In genomic region chr19:55838389-55839035, GRCm38 (mm10) we compare ENCODE assay signal across 8 mouse cellular contexts.
DNase-seq lines count a peak whose midpoint lies in the region; ATAC-seq lines count a peak whose summit lies in the region.

No protein-coding gene starts in this region.

- H3K27me3 ChIP-seq in heart, embryonic 12.5 days (replicated peaks): no peaks in the 10 kb centered on the region
- no peaks in the 10 kb centered on the region for H3K27me3 ChIP-seq in hindbrain, embryonic 12.5 days

- peak overlapping the region; percentile 81 for H3K27ac ChIP-seq in heart, embryonic 12.5 days (ENCODE audit: poor library complexity, severe bottlenecking)
- H3K27ac ChIP-seq in hindbrain, embryonic 12.5 days: peak overlapping the region; percentile 80

- no peak for ATAC-seq in heart, embryonic 12.5 days (ENCODE audit: insufficient number of reproducible peaks, low FRiP score)
- ATAC-seq in hindbrain, embryonic 12.5 days (ENCODE audit: low FRiP score): no peak; the same call in 1 of the 2 replicates
- peak; percentile 35; the same call in 1 of the 2 replicates for ATAC-seq in megakaryocyte, adult 5-6 weeks (ENCODE audit: poor library complexity, severe bottlenecking)

- no peak for DNase-seq in heart, postnatal 14 days
- peak; percentile 45 for DNase-seq in adipocyte (ENCODE audit: low spot score)
- no peak for DNase-seq in embryo, embryonic 10.5 days (ENCODE audit: low spot score)
- no peak for DNase-seq in gastrocnemius, postnatal 36 days
- no peak for DNase-seq in left cerebral cortex, postnatal 10 days (ENCODE audit: extremely low spot score in 1 of 2, low spot score in 2 of 2)

- H3K9ac ChIP-seq in heart, embryonic 12.5 days: no peak overlapping the region
- no peak overlapping the region for H3K9ac ChIP-seq in hindbrain, embryonic 12.5 days

- 44% methylated on average over 5 of the region's 5 CpGs for WGBS in heart, embryonic 12.5 days
- 26% methylated on average over 5 of the region's 5 CpGs for WGBS in hindbrain, embryonic 12.5 days

- H3K4me3 ChIP-seq in heart, embryonic 12.5 days: no peak overlapping the region
- no peak overlapping the region for H3K4me3 ChIP-seq in hindbrain, embryonic 12.5 days

- H3K9me3 ChIP-seq in heart, embryonic 12.5 days (replicated peaks): peaks cover 4% of the 10 kb centered on the region
- no peaks in the 10 kb centered on the region for H3K9me3 ChIP-seq in hindbrain, embryonic 12.5 days (replicated peaks)

- intact Hi-C loops in heart, postnatal 14 days (cut with DNase I): no loop called here
- intact Hi-C loops in gastrocnemius, postnatal 36 days (cut with DNase I): no loop called here
- intact Hi-C loops in left cerebral cortex, postnatal 10 days (cut with DNase I): no loop called here

- H3K4me1 ChIP-seq in heart, embryonic 12.5 days (replicated peaks): peaks cover 68% of the 10 kb centered on the region
- H3K4me1 ChIP-seq in hindbrain, embryonic 12.5 days: peaks cover 50% of the 10 kb centered on the region

- no peak overlapping the region for H3K4me2 ChIP-seq in heart, embryonic 12.5 days
- no peak overlapping the region for H3K4me2 ChIP-seq in hindbrain, embryonic 12.5 days (replicated peaks)

- peaks cover 4% of the 10 kb centered on the region; the same call in 1 of the 2 replicates for H3K36me3 ChIP-seq in heart, embryonic 12.5 days
- no peaks in the 10 kb centered on the region for H3K36me3 ChIP-seq in hindbrain, embryonic 12.5 days
